Mouse (Mus musculus) mouse trophoblast stem cell (cell line): ENCODE results near the gene Ppp2ca.

Experiments used
- in situ Hi-C, 2 experiments: fragments of 300-500 bp; cut with MseI, MboI; formaldehyde crosslinking; loops; 2 replicates in 1 of 2; 3 replicates in 1 of 2; pipeline ENCODE4 v1.15.1; 2025

Gene Ppp2ca

GRCm38 (mm10) chr11:52098398-52098946 is at the start of gene Ppp2ca:
Gene Ppp2ca, plus strand, starts transcription at chr11:52098681.
- in situ Hi-C loops, result no loop called here

GRCm38 (mm10) chr11:52053371-52053770 is 45.1 kb upstream of the Ppp2ca start:
- in situ Hi-C loops, result no loop called here

GRCm38 (mm10) chr11:52054728-52055127 is 43.8 kb upstream of the Ppp2ca start:
- in situ Hi-C loops, result no loop called here

GRCm38 (mm10) chr11:52056198-52056597 is 42.3 kb upstream of the Ppp2ca start:
- in situ Hi-C loops, result no loop called here

- in situ Hi-C loops, result no loop called here
Measured at GRCm38 (mm10) chr11:52059001-52059400, 39.5 kb upstream of the Ppp2ca start.

- in situ Hi-C loops, result no loop called here
Measured at GRCm38 (mm10) chr11:52060315-52060714, 38.2 kb upstream of the Ppp2ca start.

- in situ Hi-C loops, result no loop called here
Measured at GRCm38 (mm10) chr11:52062406-52062805, 36.1 kb upstream of the Ppp2ca start.

- in situ Hi-C loops, result no loop called here
Measured at GRCm38 (mm10) chr11:52064398-52064797, 34.1 kb upstream of the Ppp2ca start.

- in situ Hi-C loops, result no loop called here
Measured at GRCm38 (mm10) chr11:52065841-52066240, 32.6 kb upstream of the Ppp2ca start.

- in situ Hi-C loops, result no loop called here
Measured at GRCm38 (mm10) chr11:52071768-52072167, 26.7 kb upstream of the Ppp2ca start.

GRCm38 (mm10) chr11:52073528-52074170 is 24.8 kb upstream of the Ppp2ca start:
- in situ Hi-C loops, result no loop called here

GRCm38 (mm10) chr11:52074626-52075470 is 23.6 kb upstream of the Ppp2ca start:
- in situ Hi-C loops, result no loop called here

GRCm38 (mm10) chr11:52075794-52076633 is 22.5 kb upstream of the Ppp2ca start:
- in situ Hi-C loops, result no loop called here

GRCm38 (mm10) chr11:52076742-52077352 is 21.6 kb upstream of the Ppp2ca start:
- in situ Hi-C loops, result no loop called here

GRCm38 (mm10) chr11:52077939-52078338 is 20.5 kb upstream of the Ppp2ca start:
- in situ Hi-C loops, result no loop called here

GRCm38 (mm10) chr11:52079978-52080377 is 18.5 kb upstream of the Ppp2ca start:
- in situ Hi-C loops, result no loop called here

- in situ Hi-C loops, result no loop called here
Measured at GRCm38 (mm10) chr11:52080656-52081055, 17.8 kb upstream of the Ppp2ca start.

- in situ Hi-C loops, result no loop called here
Measured at GRCm38 (mm10) chr11:52085857-52086203, 12.7 kb upstream of the Ppp2ca start.

- in situ Hi-C loops, result no loop called here
Measured at GRCm38 (mm10) chr11:52086204-52086864, 12.1 kb upstream of the Ppp2ca start.

- in situ Hi-C loops, result no loop called here
Measured at GRCm38 (mm10) chr11:52089291-52089690, 9.2 kb upstream of the Ppp2ca start.

- in situ Hi-C loops, result no loop called here
Measured at GRCm38 (mm10) chr11:52091261-52091660, 7.2 kb upstream of the Ppp2ca start.
